Mouse (Mus musculus): Measurements from ENCODE around the gene Kcnj6. TPM values are rescaled to one million over a fixed set of nuclear protein-coding genes. Genes with fewer than 3 reads are reported as not detected.

Kcnj6 gene
- polyA plus RNA-seq, 1 experiment from 2014 or later, result not detected

GRCm38 (mm10) chr16:94979499-94979898 is 18.0 kb downstream of the Kcnj6 start:
- WGBS, result 89% methylated on average over 9 of the region's 9 CpGs
- Histone ChIP-seq H3K36me3 (no peaks in the 10 kb centered on the region), H3K27me3 (ENCODE audit: low read depth, poor library complexity, severe bottlenecking) (no peaks in the 10 kb centered on the region), H3K4me1 (no peaks in the 10 kb centered on the region), H3K27ac (no peak overlapping the region), H3K4me3 (no peak overlapping the region), H3K9me3 (replicated peaks) (no peaks in the 10 kb centered on the region)
- no peak for DNase-seq (ENCODE audit: low spot score)

- 49% methylated on average over 14 of the region's 14 CpGs for WGBS
- peak; percentile 85 for DNase-seq (ENCODE audit: low spot score)
These were observed 25.2 kb downstream of the Kcnj6 start for GRCm38 (mm10) chr16:94972080-94972855.

GRCm38 (mm10) chr16:94968941-94969340 is 28.6 kb downstream of the Kcnj6 start:
- H3K4me1 ChIP-seq, result no peaks in the 10 kb centered on the region

More at GRCm38 (mm10) chr16:94972080-94972855, 25.2 kb downstream of the Kcnj6 start:
- Histone ChIP-seq H3K4me3 (no peak overlapping the region), H3K27ac (no peak overlapping the region), H3K36me3 (no peaks in the 10 kb centered on the region), H3K9me3 (replicated peaks) (no peaks in the 10 kb centered on the region), H3K27me3 (ENCODE audit: low read depth, poor library complexity, severe bottlenecking) (no peaks in the 10 kb centered on the region), H3K4me1 (no peaks in the 10 kb centered on the region)

GRCm38 (mm10) chr16:94968472-94968871 is 29.0 kb downstream of the Kcnj6 start:
- Histone ChIP-seq H3K4me1 (no peaks in the 10 kb centered on the region), H3K9me3 (replicated peaks) (no peaks in the 10 kb centered on the region), H3K27ac (no peak overlapping the region), H3K4me3 (no peak overlapping the region), H3K27me3 (ENCODE audit: low read depth, poor library complexity, severe bottlenecking) (no peaks in the 10 kb centered on the region), H3K36me3 (no peaks in the 10 kb centered on the region)
- no peak for DNase-seq (ENCODE audit: low spot score)
- WGBS, result 80% methylated on average over 2 of the region's 2 CpGs

More at GRCm38 (mm10) chr16:94968941-94969340, 28.6 kb downstream of the Kcnj6 start:
- H3K9me3 ChIP-seq (replicated peaks), result no peaks in the 10 kb centered on the region
- H3K36me3 ChIP-seq, result no peaks in the 10 kb centered on the region
- 78% methylated on average over 6 of the region's 6 CpGs for WGBS
- no peak for DNase-seq (ENCODE audit: low spot score)
- H3K27ac ChIP-seq, result no peak overlapping the region
- no peak overlapping the region for H3K4me3 ChIP-seq
- no peaks in the 10 kb centered on the region for H3K27me3 ChIP-seq (ENCODE audit: low read depth, poor library complexity, severe bottlenecking)

- 92% methylated on average over 9 of the region's 9 CpGs for WGBS
- Histone ChIP-seq H3K4me3 (no peak overlapping the region), H3K27ac (no peak overlapping the region), H3K9me3 (replicated peaks) (no peaks in the 10 kb centered on the region), H3K36me3 (no peaks in the 10 kb centered on the region), H3K4me1 (peaks cover 10% of the 10 kb centered on the region), H3K27me3 (ENCODE audit: low read depth, poor library complexity, severe bottlenecking) (no peaks in the 10 kb centered on the region)
- no peak for DNase-seq (ENCODE audit: low spot score)
These were observed 40.2 kb downstream of the Kcnj6 start for GRCm38 (mm10) chr16:94957156-94957828.

- Histone ChIP-seq H3K27ac (no peak overlapping the region), H3K4me1 (peaks cover 10% of the 10 kb centered on the region), H3K36me3 (no peaks in the 10 kb centered on the region), H3K9me3 (replicated peaks) (no peaks in the 10 kb centered on the region), H3K4me3 (no peak overlapping the region), H3K27me3 (ENCODE audit: low read depth, poor library complexity, severe bottlenecking) (no peaks in the 10 kb centered on the region)
- WGBS, result 95% methylated on average over 6 of the region's 6 CpGs
- DNase-seq (ENCODE audit: low spot score), result no peak
These were observed 41.1 kb downstream of the Kcnj6 start for GRCm38 (mm10) chr16:94956410-94956809.

GRCm38 (mm10) chr16:94953294-94953693 is 44.2 kb downstream of the Kcnj6 start:
- no peaks in the 10 kb centered on the region for H3K27me3 ChIP-seq (ENCODE audit: low read depth, poor library complexity, severe bottlenecking)
- no peak overlapping the region for H3K27ac ChIP-seq
- 67% methylated on average over 1 of the region's 1 CpGs for WGBS
- H3K36me3 ChIP-seq, result no peaks in the 10 kb centered on the region
- H3K9me3 ChIP-seq (replicated peaks), result no peaks in the 10 kb centered on the region
- DNase-seq (ENCODE audit: low spot score), result no peak
- no peak overlapping the region for H3K4me3 ChIP-seq
- H3K4me1 ChIP-seq, result no peaks in the 10 kb centered on the region

- Histone ChIP-seq H3K27me3 (ENCODE audit: low read depth, poor library complexity, severe bottlenecking) (no peaks in the 10 kb centered on the region), H3K27ac (no peak overlapping the region), H3K9me3 (replicated peaks) (no peaks in the 10 kb centered on the region), H3K4me3 (no peak overlapping the region), H3K36me3 (no peaks in the 10 kb centered on the region), H3K4me1 (no peaks in the 10 kb centered on the region)
- 91% methylated on average over 7 of the region's 7 CpGs for WGBS
- DNase-seq (ENCODE audit: low spot score), result no peak
These were observed 48.3 kb downstream of the Kcnj6 start for GRCm38 (mm10) chr16:94949172-94949571.

GRCm38 (mm10) chr16:94946848-94947247 is 50.7 kb downstream of the Kcnj6 start:
- Histone ChIP-seq H3K27me3 (ENCODE audit: low read depth, poor library complexity, severe bottlenecking) (no peaks in the 10 kb centered on the region), H3K27ac (no peak overlapping the region), H3K36me3 (no peaks in the 10 kb centered on the region), H3K9me3 (replicated peaks) (no peaks in the 10 kb centered on the region), H3K4me3 (no peak overlapping the region), H3K4me1 (no peaks in the 10 kb centered on the region)
- no peak for DNase-seq (ENCODE audit: low spot score)
- WGBS, result 83% methylated on average over 5 of the region's 5 CpGs

- peaks cover 16% of the 10 kb centered on the region for H3K27me3 ChIP-seq (ENCODE audit: low read depth, poor library complexity, severe bottlenecking)
- H3K4me3 ChIP-seq, result no peak overlapping the region
- H3K36me3 ChIP-seq, result no peaks in the 10 kb centered on the region
- no peak for DNase-seq (ENCODE audit: low spot score)
- H3K4me1 ChIP-seq, result peaks cover 13% of the 10 kb centered on the region
- WGBS, result 85% methylated on average over 8 of the region's 8 CpGs
- no peaks in the 10 kb centered on the region for H3K9me3 ChIP-seq (replicated peaks)
- no peak overlapping the region for H3K27ac ChIP-seq
These were observed 64.8 kb downstream of the Kcnj6 start for GRCm38 (mm10) chr16:94932702-94933101.

GRCm38 (mm10) chr16:94931343-94932301 is 65.9 kb downstream of the Kcnj6 start:
- H3K36me3 ChIP-seq, result no peaks in the 10 kb centered on the region
- 8% methylated on average over 21 of the region's 21 CpGs for WGBS
- H3K4me3 ChIP-seq, result peak overlapping the region; percentile 18; the same call in 1 of the 2 replicates
- no peak for DNase-seq (ENCODE audit: low spot score)
- no peaks in the 10 kb centered on the region for H3K9me3 ChIP-seq (replicated peaks)
- peaks cover 13% of the 10 kb centered on the region for H3K4me1 ChIP-seq
- H3K27ac ChIP-seq, result no peak overlapping the region
- peaks cover 16% of the 10 kb centered on the region for H3K27me3 ChIP-seq (ENCODE audit: low read depth, poor library complexity, severe bottlenecking)

GRCm38 (mm10) chr16:94925364-94925763 is 72.1 kb downstream of the Kcnj6 start:
- Histone ChIP-seq H3K36me3 (no peaks in the 10 kb centered on the region), H3K9me3 (replicated peaks) (no peaks in the 10 kb centered on the region), H3K4me1 (no peaks in the 10 kb centered on the region), H3K27me3 (ENCODE audit: low read depth, poor library complexity, severe bottlenecking) (no peaks in the 10 kb centered on the region), H3K4me3 (no peak overlapping the region), H3K27ac (no peak overlapping the region)
- no peak for DNase-seq (ENCODE audit: low spot score)
- 76% methylated on average over 6 of the region's 6 CpGs for WGBS
